ENCODE assay signal across 10 mouse cellular contexts in genomic region chrX:143448636-143449346, GRCm38 (mm10). TPM values are rescaled to one million over a fixed set of nuclear protein-coding genes. Genes with fewer than 3 reads are reported as not detected.
DNase-seq lines count a peak whose midpoint lies in the region; ATAC-seq and TF ChIP-seq lines count a peak whose summit lies in the region.
"Had no signal": no experiment of that assay in that cellular context is flagged by ENCODE, and none has a peak within 500 bp of the region (broad histone marks: within the 10 kb centered on the region; RNA-seq: fewer than 3 reads in every experiment).

No protein-coding gene starts in this region.

- no peak for TF ChIP-seq POLR2A in CH12.LX (IDR thresholded peaks at IDR 0.05; ENCODE audit: low read depth, low read length)

- no peak overlapping the region for H3K27ac ChIP-seq in CH12.LX (ENCODE audit: insufficient read depth, low read depth)
- H3K27ac ChIP-seq: hindbrain, embryonic 15.5 days; lung, embryonic 15.5 days had no signal

- no peak overlapping the region for H3K4me2 ChIP-seq in CH12.LX (ENCODE audit: insufficient read depth, low read depth, poor library complexity, severe bottlenecking)
- H3K4me2 ChIP-seq: hindbrain, embryonic 15.5 days; lung, embryonic 15.5 days had no signal

- no peaks in the 10 kb centered on the region for H3K4me1 ChIP-seq in CH12.LX (ENCODE audit: control insufficient read depth in 1 of 2, insufficient read depth in 2 of 2)
- H3K4me1 ChIP-seq: hindbrain, embryonic 15.5 days; lung, embryonic 15.5 days had no signal

- H3K4me3 ChIP-seq in CH12.LX (replicated peaks in 1 of 3; ENCODE audit: low read depth in 2 of 3, low read length in 2 of 3, poor library complexity in 1 of 3) = no peak overlapping the region
- H3K4me3 ChIP-seq: hindbrain, embryonic 15.5 days; lung, embryonic 15.5 days had no signal

- in situ Hi-C loops in CH12.LX (cut with MboI; ENCODE audit: low pct_ligation_motif_present, low pct_unique_long_range_greater_than_20kb, low sequenced_read_pairs) = loop anchor here (10.0 kb wide), 1 partner anchor 354 kb away; the partner anchor contains the start of gene Rtl9

- H3K9me3 ChIP-seq in CH12.LX (replicated peaks; ENCODE audit: low read length) = no peaks in the 10 kb centered on the region
- H3K9me3 ChIP-seq: hindbrain, embryonic 15.5 days; lung, embryonic 15.5 days had no signal

- ATAC-seq in cerebellum, adult (ENCODE audit: insufficient number of reproducible peaks, low FRiP score, low TSS enrichment) = no peak
- ATAC-seq in inflammation-experienced regulatory T-cells, adult 6 months = no peak

- peak; percentile 51 for TF ChIP-seq RAD21 in CH12.LX (IDR thresholded peaks at IDR 0.05; ENCODE audit: low read depth, low read length)

- peak; percentile 30 to 36 for DNase-seq in cerebellum, postnatal 14 days
- peak; percentile 2 to 4 for DNase-seq in layer of hippocampus, postnatal 14 days (ENCODE audit: low spot score in 2 of 2)
- DNase-seq in layer of hippocampus, adult 9-10 months (ENCODE audit: low spot score) = no peak
- no peak for DNase-seq in CH12.LX (ENCODE audit: extremely low read depth)
- peak; percentile 4 for DNase-seq in embryo, embryonic 9.5 days (ENCODE audit: extremely low spot score)
- no peak for DNase-seq in ovary, postnatal 14 days (ENCODE audit: low spot score)

- no peak overlapping the region for H3K9ac ChIP-seq in CH12.LX (ENCODE audit: insufficient read depth, low read depth)
- H3K9ac ChIP-seq: hindbrain, embryonic 15.5 days; lung, embryonic 15.5 days had no signal

- H3K79me2 ChIP-seq in CH12.LX (replicated peaks; ENCODE audit: control insufficient read depth, extremely low read depth, insufficient read depth, poor library complexity, severe bottlenecking) = no peaks in the 10 kb centered on the region

- no peak for TF ChIP-seq EP300 in CH12.LX (IDR thresholded peaks at IDR 0.05; ENCODE audit: low read length)

- TF ChIP-seq CTCF in CH12.LX (conservative IDR thresholded peaks at IDR 0.05 in 1 of 2, IDR thresholded peaks at IDR 0.05 in 1 of 2; ENCODE audit: low read depth in 2 of 2, low read length in 2 of 2) = peak in 1 of 2 experiments; percentile 58; a peak in 2 of 4 replicates

- H3K27me3 ChIP-seq in CH12.LX (replicated peaks) = no peaks in the 10 kb centered on the region
- H3K27me3 ChIP-seq: hindbrain, embryonic 15.5 days; lung, embryonic 15.5 days had no signal

- dilution Hi-C loops in CH12.LX (cut with MboI; ENCODE audit: extremely low pct_ligation_motif_present, extremely low pct_unique_long_range_greater_than_20kb, low sequenced_read_pairs) = no loop called here

- no peaks in the 10 kb centered on the region for H3K36me3 ChIP-seq in CH12.LX (replicated peaks in 1 of 2; ENCODE audit: control insufficient read depth in 1 of 2, insufficient read depth in 1 of 2, low read length in 1 of 2)
- H3K36me3 ChIP-seq: hindbrain, embryonic 15.5 days; lung, embryonic 15.5 days had no signal

TF ChIP-seq in CH12.LX, 34 proteins besides CTCF, POLR2A, EP300 and RAD21:
- TF ChIP-seq NELFE (IDR thresholded peaks at IDR 0.05; ENCODE audit: low read depth, low read length) (no peak), SMC3 (IDR thresholded peaks at IDR 0.05; ENCODE audit: low read depth, low read length) (peak; percentile 38), USF1 (IDR thresholded peaks at IDR 0.05; ENCODE audit: low read depth, low read length) (no peak)

RNA-seq across cellular contexts. Expression of gene Chrdl1, which starts 54.7 kb away (rescaled TPM):
- 1 to 10 TPM; 2.2 to 2.7 TPM for total RNA-seq in layer of hippocampus, postnatal 14 days (2021)
- total RNA-seq in CH12.LX (2012; rRNA removed) = 6.6 and 16.1 TPM in 2 replicates
- 0.71 and 0.99 TPM in 2 replicates for total RNA-seq in CH12.LX (2014; rRNA removed)
- 0.21 and 0.42 TPM in 2 replicates for polyA plus RNA-seq in CH12.LX (2012; ENCODE audit: insufficient read length, low read depth)
- not detected for polyA plus RNA-seq in inflammation-experienced regulatory T-cells, adult 6 months (2017; shearing (Covaris generic))

Comparison
In these comparisons a context has a peak if more than half of its experiments do, and no peak if none do; other contexts are left out.
1. DNase-seq: peak in cerebellum, postnatal 14 days (2 of 2), layer of hippocampus, postnatal 14 days (2 of 2) and embryo, embryonic 9.5 days (single experiment); none in layer of hippocampus, adult 9-10 months (single experiment), CH12.LX (single experiment) and ovary, postnatal 14 days (single experiment).